Mouse (Mus musculus) hematopoietic stem cell, adult 5-6 weeks (primary cell): Measurements from ENCODE around the gene Pik3r6. TPM values are rescaled to one million over a fixed set of nuclear protein-coding genes. Genes with fewer than 3 reads are reported as not detected.

ENCODE experiments used
- ATAC-seq, 2 experiments: fragments of 125-278 bp in 1 of 2; replicated peaks in 1 of 2; 2 replicates each; pipeline ENCODE4 v1.8.0; 2016 to 2017; ENCODE audit warnings: inconsistent platforms in 2 of 2, mild to moderate bottlenecking in 2 of 2, moderate number of reproducible peaks in 2 of 2, low read depth in 1 of 2, moderate TSS enrichment in 1 of 2; ENCODE audit not compliant: low FRiP score in 2 of 2, poor library complexity in 2 of 2, severe bottlenecking in 2 of 2, insufficient read depth in 1 of 2, low TSS enrichment in 1 of 2
- total RNA-seq: library from RNA; stranded (forward); fragments of 172-1452, 232-1000 nt; gene quantifications from 2 replicates; pipeline ENCODE4 v1.2.3, GENCODE M21; 2017

The Pik3r6 gene
- total RNA-seq, 1 experiment from 2014 or later = 0.40 TPM

GRCm38 (mm10) chr11:68553981-68554471 is 51.2 kb downstream of the Pik3r6 start:
- no peak; a peak in 1 of 4 replicates for ATAC-seq

GRCm38 (mm10) chr11:68555918-68556584 is 53.2 kb downstream of the Pik3r6 start, which contains the start of gene Mfsd6l:
Mfsd6l (plus strand) TSS chr11:68556186.
- no peak for ATAC-seq

DNA sequence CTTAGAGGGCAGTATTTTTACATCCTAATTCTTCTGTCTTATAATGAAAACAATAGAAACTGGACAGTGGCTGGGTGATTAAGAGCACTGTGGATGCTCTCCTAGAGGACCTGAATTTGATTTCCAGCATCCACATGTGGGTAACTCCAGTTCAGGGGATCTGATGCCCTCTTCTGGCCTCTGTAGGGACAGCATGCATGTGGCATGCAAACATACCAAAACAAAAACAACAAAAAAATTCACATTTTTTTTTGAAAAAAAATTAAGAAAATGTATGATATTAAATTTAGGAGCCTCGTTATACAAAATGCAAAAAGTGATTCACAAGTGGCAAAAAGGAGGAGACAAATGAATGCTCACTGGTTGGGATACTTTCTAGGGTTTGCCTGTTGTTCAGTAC is 56.7 kb downstream of the Pik3r6 start:
- 0 out of 4 replicates have a peak, but pooled peaks of 1 of the 2 experiments have one; percentile 32 for ATAC-seq

- ATAC-seq = no peak
Measured at GRCm38 (mm10) chr11:68561957-68562950, 59.4 kb downstream of the Pik3r6 start.

DNA sequence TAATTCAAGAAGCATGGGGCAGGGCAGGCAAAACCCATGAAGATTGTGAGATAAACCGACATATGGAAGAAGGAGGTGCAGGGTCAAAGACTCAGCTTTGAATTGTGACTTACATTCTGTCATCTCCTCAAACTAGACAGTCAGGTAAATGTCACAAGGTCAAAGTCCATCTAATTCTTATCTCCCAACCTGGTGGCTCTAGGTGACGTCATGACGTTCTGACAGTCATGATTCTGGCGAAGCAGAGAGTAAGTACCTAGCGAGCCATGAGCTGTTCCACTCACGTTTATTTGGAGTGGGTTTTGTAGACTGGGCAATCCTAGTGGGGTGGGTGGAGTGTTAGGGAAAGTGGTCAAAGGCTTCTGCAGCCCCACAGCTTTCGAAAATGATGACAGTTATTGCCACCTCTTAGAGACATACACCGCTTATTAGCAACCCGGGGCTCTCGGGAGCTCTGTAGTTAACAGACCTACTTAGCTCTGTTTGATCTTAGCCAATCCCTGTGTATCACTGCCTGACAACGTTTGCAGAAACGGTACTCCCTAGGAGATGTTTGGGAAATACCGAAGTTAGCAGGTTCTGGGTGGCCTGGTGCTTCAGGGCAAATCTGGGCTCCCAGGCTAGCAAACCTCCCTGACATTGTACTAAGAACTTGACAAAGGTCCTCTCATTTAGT is 61.7 kb downstream of the Pik3r6 start:
- no peak for ATAC-seq

GRCm38 (mm10) chr11:68565032-68565429 is 62.2 kb downstream of the Pik3r6 start:
- ATAC-seq = no peak

GRCm38 (mm10) chr11:68566447-68567059 is 63.7 kb downstream of the Pik3r6 start:
- ATAC-seq = peak; percentile 59 to 68; a peak in 2 of 4 replicates

GRCm38 (mm10) chr11:68570861-68571260 is 68.0 kb downstream of the Pik3r6 start:
- ATAC-seq = no peak

DNA sequence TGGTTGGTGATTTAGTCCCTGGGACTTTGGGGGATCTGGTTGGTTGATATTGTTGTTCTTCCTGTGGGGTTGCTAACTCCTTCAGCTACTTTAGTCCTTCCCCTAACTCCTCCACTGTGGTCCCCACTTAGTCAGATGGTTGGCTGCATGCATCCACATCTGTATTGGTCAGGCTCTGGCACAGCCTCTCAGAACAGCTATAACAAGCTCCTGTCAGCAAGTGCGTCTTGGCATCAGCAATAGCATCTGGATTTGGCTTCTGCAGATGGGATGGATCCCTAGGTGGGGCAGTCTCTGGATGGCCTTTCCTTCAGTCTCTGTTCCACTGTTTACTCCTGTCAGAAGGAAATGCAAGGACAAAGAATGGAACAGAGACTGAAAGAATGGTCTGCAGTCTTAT is 74.3 kb downstream of the Pik3r6 start:
- no peak for ATAC-seq

DNA sequence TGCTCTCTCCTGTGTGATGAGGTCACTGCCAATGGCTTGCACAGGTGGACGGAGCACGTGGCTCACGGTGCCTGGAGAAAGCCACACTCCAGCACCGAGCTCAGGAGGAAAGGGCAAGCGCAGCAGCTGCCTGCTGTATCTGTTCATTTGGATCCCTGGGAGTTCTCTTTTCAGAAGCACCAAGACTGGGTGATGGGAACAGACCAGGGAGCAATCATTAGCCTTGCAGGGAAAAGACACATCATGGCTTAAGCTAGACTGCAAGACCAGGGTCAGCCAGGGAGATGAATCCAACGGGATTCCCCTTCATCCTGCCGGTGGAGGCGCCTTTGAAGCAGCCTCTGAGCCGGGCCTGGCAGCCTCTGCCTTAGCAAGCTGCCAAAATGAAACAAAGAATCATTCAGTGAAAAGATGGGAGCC is 76.7 kb downstream of the Pik3r6 start:
- ATAC-seq = no peak

GRCm38 (mm10) chr11:68580566-68580965 is 77.7 kb downstream of the Pik3r6 start:
- no peak for ATAC-seq

DNA sequence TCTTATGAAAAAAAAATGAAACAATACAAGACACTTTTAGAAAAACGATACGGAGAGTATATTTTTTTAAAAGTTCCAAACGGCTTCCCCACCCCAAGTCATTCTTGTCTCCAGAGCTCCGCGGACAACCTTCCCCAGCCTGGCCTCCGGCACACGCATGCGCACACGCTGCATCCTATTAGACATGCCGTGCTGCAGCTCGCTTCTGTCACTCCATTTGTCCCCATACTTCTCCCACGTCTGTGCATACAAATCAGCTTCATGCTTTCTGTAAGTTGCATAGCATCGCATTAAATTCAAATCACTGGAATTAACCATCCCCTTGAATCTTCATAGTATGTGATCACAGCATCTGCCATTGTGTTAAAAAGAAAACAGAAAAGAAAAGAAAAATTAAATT is 80.4 kb downstream of the Pik3r6 start:
- no peak for ATAC-seq

DNA sequence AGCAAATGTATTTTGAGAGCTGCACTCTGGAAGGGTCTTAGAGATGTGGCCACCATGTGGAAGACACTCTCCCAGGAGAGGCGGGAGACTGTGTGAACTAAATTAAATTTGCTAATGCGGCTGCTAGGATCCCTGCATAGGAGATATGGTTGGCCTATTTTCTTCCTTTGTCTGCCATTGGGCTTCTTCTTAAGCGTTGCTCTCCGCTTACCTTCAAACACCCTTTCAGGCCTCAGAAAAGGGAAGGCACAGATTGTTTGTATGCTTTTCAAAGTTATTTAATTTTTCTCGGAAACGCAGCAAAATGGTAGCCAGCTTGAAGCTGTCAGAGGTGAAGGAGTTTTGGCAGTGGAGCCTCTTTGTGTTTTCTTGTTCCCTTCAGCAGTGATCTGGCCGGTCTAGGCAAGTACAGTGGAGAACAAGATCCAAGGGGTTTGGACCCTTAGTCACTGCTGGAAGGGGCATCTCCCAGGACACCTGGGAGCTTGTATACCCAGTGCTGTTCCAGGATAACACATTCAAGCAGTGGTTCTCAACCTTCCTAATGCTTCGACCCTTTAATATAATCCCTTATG is 81.2 kb downstream of the Pik3r6 start:
- ATAC-seq = no peak

DNA sequence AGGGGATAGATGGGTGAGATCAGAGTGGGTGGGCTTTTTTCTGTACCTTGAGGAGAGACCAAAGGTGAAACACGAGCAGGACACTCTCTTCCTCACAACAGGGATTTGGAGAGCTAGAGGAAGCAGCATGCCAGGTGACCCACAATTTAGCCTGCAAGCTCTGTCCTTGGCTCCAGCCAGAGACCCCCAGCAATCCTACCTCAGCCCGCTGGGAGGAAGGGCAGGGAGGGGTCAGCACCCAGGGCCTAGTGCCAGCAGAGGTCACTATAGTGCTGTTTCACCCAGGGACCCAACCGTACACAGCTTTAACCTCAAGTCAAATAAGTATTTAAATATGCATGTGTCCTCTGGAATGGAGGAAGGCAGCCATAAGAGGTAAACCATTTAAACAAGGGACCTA is 83.1 kb downstream of the Pik3r6 start:
- ATAC-seq = 0 out of 4 replicates have a peak, but pooled peaks of 1 of the 2 experiments have one; percentile 36

GRCm38 (mm10) chr11:68586721-68587120 is 83.9 kb downstream of the Pik3r6 start, which contains the start of gene Ccdc42:
Ccdc42 (plus strand) TSS chr11:68587021.
- ATAC-seq = no peak

- peak in 1 of 2 experiments; percentile 74; a peak in 1 of 4 replicates for ATAC-seq
Measured at GRCm38 (mm10) chr11:68589055-68589809, 86.4 kb downstream of the Pik3r6 start.
